Mouse (Mus musculus) splenic B cell, adult 2 months (primary cell): ENCODE measurements around the gene Clba1.
A peak's percentile ranks its signal among the peaks of the same experiment; 100 is the strongest.

Experiments used
- DNase-seq: peaks from one replicate; pipeline ENCODE4 v3.0.0-alpha.2; 2011; ENCODE audit warnings: low read depth, low spot score
- H3K27me3 ChIP-seq: 2 replicates; pipeline ENCODE4 v1.6.1; 2012; ENCODE audit warnings: mild to moderate bottlenecking, low read length, moderate library complexity, mixed read lengths; ENCODE audit not compliant: control insufficient read depth, poor library complexity, insufficient read depth, severe bottlenecking
- H3K36me3 ChIP-seq: 2 replicates; pipeline ENCODE4 v1.6.1; 2012; ENCODE audit warnings: mild to moderate bottlenecking, low read length, moderate library complexity, mixed read lengths; ENCODE audit not compliant: control insufficient read depth, poor library complexity, insufficient read depth, severe bottlenecking

The Clba1 gene

GRCm38 (mm10) chr12:112820401-112820999, 11.8 kb downstream of the Clba1 start:
- DNase-seq, result no peak
- Histone ChIP-seq H3K36me3 (peaks cover 5% of the 10 kb centered on the region), H3K27me3 (no peaks in the 10 kb centered on the region)

- Histone ChIP-seq H3K27me3 (no peaks in the 10 kb centered on the region), H3K36me3 (peaks cover 7% of the 10 kb centered on the region)
- no peak for DNase-seq
Measured at GRCm38 (mm10) chr12:112821216-112821615, 12.5 kb downstream of the Clba1 start.

GRCm38 (mm10) chr12:112821974-112822373, 13.2 kb downstream of the Clba1 start:
- DNase-seq, result no peak
- Histone ChIP-seq H3K27me3 (no peaks in the 10 kb centered on the region), H3K36me3 (peaks cover 7% of the 10 kb centered on the region)

- Histone ChIP-seq H3K27me3 (no peaks in the 10 kb centered on the region), H3K36me3 (peaks cover 10% of the 10 kb centered on the region; the same call in 1 of the 2 replicates)
- no peak for DNase-seq
Measured at GRCm38 (mm10) chr12:112822676-112823075, 13.9 kb downstream of the Clba1 start.

GRCm38 (mm10) chr12:112823221-112823620, 14.5 kb downstream of the Clba1 start:
- DNase-seq, result peak; percentile 55
- Histone ChIP-seq H3K36me3 (peaks cover 10% of the 10 kb centered on the region; the same call in 1 of the 2 replicates), H3K27me3 (no peaks in the 10 kb centered on the region)

GRCm38 (mm10) chr12:112825901-112826300, 17.2 kb downstream of the Clba1 start:
- H3K27me3 ChIP-seq, result no peaks in the 10 kb centered on the region
- H3K36me3 ChIP-seq, result peaks cover 8% of the 10 kb centered on the region; the same call in 1 of the 2 replicates

GRCm38 (mm10) chr12:112828501-112829243, 19.9 kb downstream of the Clba1 start:
- no peaks in the 10 kb centered on the region for H3K27me3 ChIP-seq
- H3K36me3 ChIP-seq, result peaks cover 5% of the 10 kb centered on the region; the same call in 1 of the 2 replicates
- DNase-seq, result peak; percentile 83

More at GRCm38 (mm10) chr12:112825901-112826300, 17.2 kb downstream of the Clba1 start:
- no peak for DNase-seq

- DNase-seq, result peak; percentile 97
- peaks cover 5% of the 10 kb centered on the region; the same call in 1 of the 2 replicates for H3K36me3 ChIP-seq
- no peaks in the 10 kb centered on the region for H3K27me3 ChIP-seq
Measured at GRCm38 (mm10) chr12:112829244-112829864, 20.6 kb downstream of the Clba1 start, which contains the start of gene Cdca4. TSS of gene Cdca4 (minus strand) at chr12:112829423.

- no peak for DNase-seq
- H3K36me3 ChIP-seq, result peaks cover 5% of the 10 kb centered on the region; the same call in 1 of the 2 replicates
- H3K27me3 ChIP-seq, result no peaks in the 10 kb centered on the region
Measured at GRCm38 (mm10) chr12:112830141-112830540, 21.4 kb downstream of the Clba1 start.

- Histone ChIP-seq H3K27me3 (no peaks in the 10 kb centered on the region), H3K36me3 (peaks cover 5% of the 10 kb centered on the region; the same call in 1 of the 2 replicates)
- no peak for DNase-seq
Measured at GRCm38 (mm10) chr12:112830570-112830969, 21.8 kb downstream of the Clba1 start.

- no peak for DNase-seq
- no peaks in the 10 kb centered on the region for H3K36me3 ChIP-seq
- no peaks in the 10 kb centered on the region for H3K27me3 ChIP-seq
Measured at GRCm38 (mm10) chr12:112832411-112832810, 23.7 kb downstream of the Clba1 start.

- DNase-seq, result no peak
- H3K27me3 ChIP-seq, result no peaks in the 10 kb centered on the region
Measured at GRCm38 (mm10) chr12:112833527-112833926, 24.8 kb downstream of the Clba1 start.

GRCm38 (mm10) chr12:112835046-112835445, 26.3 kb downstream of the Clba1 start:
- Histone ChIP-seq H3K27me3 (no peaks in the 10 kb centered on the region), H3K36me3 (no peaks in the 10 kb centered on the region)
- DNase-seq, result no peak

More at GRCm38 (mm10) chr12:112833527-112833926, 24.8 kb downstream of the Clba1 start:
- no peaks in the 10 kb centered on the region for H3K36me3 ChIP-seq

- no peaks in the 10 kb centered on the region for H3K36me3 ChIP-seq
- DNase-seq, result no peak
- no peaks in the 10 kb centered on the region for H3K27me3 ChIP-seq
Measured at GRCm38 (mm10) chr12:112840209-112841086, 31.7 kb downstream of the Clba1 start.
